Mouse (Mus musculus): ENCODE measurements around the gene Nmi. TPM values are rescaled to one million over a fixed set of nuclear protein-coding genes. Genes with fewer than 3 reads are reported as not detected.

Gene Nmi
- polyA plus RNA-seq, 1 experiment from 2014 or later = 6.7 TPM

- WGBS = 95% methylated on average over 7 of the region's 7 CpGs
- no peak overlapping the region for H3K27ac ChIP-seq (ENCODE audit: low read depth, low read length)
- no peaks in the 10 kb centered on the region for H3K36me3 ChIP-seq (ENCODE audit: control insufficient read depth, insufficient read depth, low read length)
- H3K9me3 ChIP-seq (ENCODE audit: control insufficient read depth, low read length) = no peaks in the 10 kb centered on the region
- DNase-seq (ENCODE audit: low spot score) (no peak), ATAC-seq (replicated peaks; ENCODE audit: low FRiP score) (no peak)
- no peak overlapping the region for H3K4me3 ChIP-seq (ENCODE audit: low read depth, low read length)
- no peaks in the 10 kb centered on the region; the same call in 1 of the 2 replicates for H3K27me3 ChIP-seq (ENCODE audit: control insufficient read depth, insufficient read depth, low read length)
- no peak overlapping the region for H3K9ac ChIP-seq (ENCODE audit: low read length)
- no peaks in the 10 kb centered on the region for H3K4me1 ChIP-seq (replicated peaks; ENCODE audit: control insufficient read depth, insufficient read depth, low read length)
- H3K4me2 ChIP-seq (ENCODE audit: low read depth, low read length, severe bottlenecking) = no peak overlapping the region
Observed at GRCm38 (mm10) chr2:51935921-51936320, 37.4 kb downstream of the Nmi start.

- H3K27ac ChIP-seq (ENCODE audit: low read depth, low read length) = no peak within 1 kb of the TSS
- H3K4me2 ChIP-seq (ENCODE audit: low read depth, low read length, severe bottlenecking) = peak within 1 kb of the TSS; percentile 89
- ATAC-seq (replicated peaks; ENCODE audit: low FRiP score) (peak; percentile 84), DNase-seq (ENCODE audit: low spot score) (peak; percentile 82)
- 1% methylated on average over 48 of the region's 48 CpGs for WGBS
- no peaks in the 10 kb centered on the region; the same call in 1 of the 2 replicates for H3K27me3 ChIP-seq (ENCODE audit: control insufficient read depth, insufficient read depth, low read length)
- no peaks in the 10 kb centered on the region for H3K36me3 ChIP-seq (ENCODE audit: control insufficient read depth, insufficient read depth, low read length)
- H3K4me1 ChIP-seq (replicated peaks; ENCODE audit: control insufficient read depth, insufficient read depth, low read length) = no peaks in the 10 kb centered on the region
- H3K9me3 ChIP-seq (ENCODE audit: control insufficient read depth, low read length) = no peaks in the 10 kb centered on the region
- peak within 1 kb of the TSS; percentile 67 for H3K9ac ChIP-seq (ENCODE audit: low read length)
- peak within 1 kb of the TSS; percentile 44 for H3K4me3 ChIP-seq (ENCODE audit: low read depth, low read length)
Observed at GRCm38 (mm10) chr2:51934574-51935334, 38.5 kb downstream of the Nmi start, which contains the start of gene Rbm43. Gene Rbm43 (minus strand): TSS chr2:51935163.

- Histone ChIP-seq H3K4me3 (ENCODE audit: low read depth, low read length) (no peak overlapping the region), H3K9ac (ENCODE audit: low read length) (no peak overlapping the region; the same call in 1 of the 2 replicates), H3K9me3 (ENCODE audit: control insufficient read depth, low read length) (no peaks in the 10 kb centered on the region), H3K4me1 (replicated peaks; ENCODE audit: control insufficient read depth, insufficient read depth, low read length) (no peaks in the 10 kb centered on the region), H3K27me3 (ENCODE audit: control insufficient read depth, insufficient read depth, low read length) (no peaks in the 10 kb centered on the region; the same call in 1 of the 2 replicates), H3K27ac (ENCODE audit: low read depth, low read length) (no peak overlapping the region), H3K4me2 (ENCODE audit: low read depth, low read length, severe bottlenecking) (no peak overlapping the region), H3K36me3 (ENCODE audit: control insufficient read depth, insufficient read depth, low read length) (no peaks in the 10 kb centered on the region)
- WGBS = 78% methylated on average over 12 of the region's 12 CpGs
- DNase-seq (ENCODE audit: low spot score) (no peak), ATAC-seq (replicated peaks; ENCODE audit: low FRiP score) (no peak)
Observed at GRCm38 (mm10) chr2:51933341-51934134, 39.8 kb downstream of the Nmi start.

GRCm38 (mm10) chr2:51931241-51931640, 42.1 kb downstream of the Nmi start:
- no peaks in the 10 kb centered on the region for H3K4me1 ChIP-seq (replicated peaks; ENCODE audit: control insufficient read depth, insufficient read depth, low read length)
- ATAC-seq (replicated peaks; ENCODE audit: low FRiP score) (no peak), DNase-seq (ENCODE audit: low spot score) (no peak)
- H3K4me2 ChIP-seq (ENCODE audit: low read depth, low read length, severe bottlenecking) = no peak overlapping the region
- no peak overlapping the region for H3K27ac ChIP-seq (ENCODE audit: low read depth, low read length)
- H3K4me3 ChIP-seq (ENCODE audit: low read depth, low read length) = no peak overlapping the region
- no peaks in the 10 kb centered on the region for H3K9me3 ChIP-seq (ENCODE audit: control insufficient read depth, low read length)
- no peak overlapping the region for H3K9ac ChIP-seq (ENCODE audit: low read length)
- WGBS = 94% methylated on average over 7 of the region's 7 CpGs
- no peaks in the 10 kb centered on the region for H3K36me3 ChIP-seq (ENCODE audit: control insufficient read depth, insufficient read depth, low read length)
- H3K27me3 ChIP-seq (ENCODE audit: control insufficient read depth, insufficient read depth, low read length) = no peaks in the 10 kb centered on the region; the same call in 1 of the 2 replicates

- peak; percentile 80 for DNase-seq (ENCODE audit: low spot score)
- WGBS = 16% methylated on average over 5 of the region's 5 CpGs
- no peak overlapping the region for H3K4me3 ChIP-seq (ENCODE audit: low read depth, low read length)
Observed at GRCm38 (mm10) chr2:51914944-51915680, 58.2 kb downstream of the Nmi start.

GRCm38 (mm10) chr2:51914532-51914931, 58.8 kb downstream of the Nmi start:
- no peak overlapping the region for H3K27ac ChIP-seq (ENCODE audit: low read depth, low read length)
- DNase-seq (ENCODE audit: low spot score) (no peak), ATAC-seq (replicated peaks; ENCODE audit: low FRiP score) (no peak)
- H3K4me1 ChIP-seq (replicated peaks; ENCODE audit: control insufficient read depth, insufficient read depth, low read length) = no peaks in the 10 kb centered on the region
- H3K27me3 ChIP-seq (ENCODE audit: control insufficient read depth, insufficient read depth, low read length) = no peaks in the 10 kb centered on the region
- no peaks in the 10 kb centered on the region for H3K9me3 ChIP-seq (ENCODE audit: control insufficient read depth, low read length)
- WGBS = 62% methylated on average over 7 of the region's 7 CpGs
- H3K36me3 ChIP-seq (ENCODE audit: control insufficient read depth, insufficient read depth, low read length) = no peaks in the 10 kb centered on the region
- no peak overlapping the region for H3K9ac ChIP-seq (ENCODE audit: low read length)
- no peak overlapping the region for H3K4me2 ChIP-seq (ENCODE audit: low read depth, low read length, severe bottlenecking)
- H3K4me3 ChIP-seq (ENCODE audit: low read depth, low read length) = no peak overlapping the region

More at GRCm38 (mm10) chr2:51914944-51915680, 58.2 kb downstream of the Nmi start:
- no peaks in the 10 kb centered on the region for H3K27me3 ChIP-seq (ENCODE audit: control insufficient read depth, insufficient read depth, low read length)
- H3K9ac ChIP-seq (ENCODE audit: low read length) = no peak overlapping the region
- H3K9me3 ChIP-seq (ENCODE audit: control insufficient read depth, low read length) = no peaks in the 10 kb centered on the region; the same call in 1 of the 2 replicates
- H3K27ac ChIP-seq (ENCODE audit: low read depth, low read length) = no peak overlapping the region
- H3K36me3 ChIP-seq (ENCODE audit: control insufficient read depth, insufficient read depth, low read length) = no peaks in the 10 kb centered on the region
- H3K4me2 ChIP-seq (ENCODE audit: low read depth, low read length, severe bottlenecking) = no peak overlapping the region
- ATAC-seq (replicated peaks; ENCODE audit: low FRiP score) = peak; percentile 73
- H3K4me1 ChIP-seq (replicated peaks; ENCODE audit: control insufficient read depth, insufficient read depth, low read length) = no peaks in the 10 kb centered on the region

GRCm38 (mm10) chr2:51912740-51913139, 60.6 kb downstream of the Nmi start:
- ATAC-seq (replicated peaks; ENCODE audit: low FRiP score) = no peak
- no peak overlapping the region for H3K27ac ChIP-seq (ENCODE audit: low read depth, low read length)
- H3K36me3 ChIP-seq (ENCODE audit: control insufficient read depth, insufficient read depth, low read length) = no peaks in the 10 kb centered on the region
- H3K9me3 ChIP-seq (ENCODE audit: control insufficient read depth, low read length) = no peaks in the 10 kb centered on the region
- no peaks in the 10 kb centered on the region for H3K27me3 ChIP-seq (ENCODE audit: control insufficient read depth, insufficient read depth, low read length)
- no peaks in the 10 kb centered on the region for H3K4me1 ChIP-seq (replicated peaks; ENCODE audit: control insufficient read depth, insufficient read depth, low read length)
- no peak overlapping the region for H3K9ac ChIP-seq (ENCODE audit: low read length)
- DNase-seq (ENCODE audit: low spot score) = no peak
- WGBS = 70% methylated on average over 6 of the region's 6 CpGs
- no peak overlapping the region for H3K4me3 ChIP-seq (ENCODE audit: low read depth, low read length)
- no peak overlapping the region for H3K4me2 ChIP-seq (ENCODE audit: low read depth, low read length, severe bottlenecking)

GRCm38 (mm10) chr2:51911864-51912263, 61.4 kb downstream of the Nmi start:
- no peaks in the 10 kb centered on the region for H3K4me1 ChIP-seq (replicated peaks; ENCODE audit: control insufficient read depth, insufficient read depth, low read length)
- DNase-seq (ENCODE audit: low spot score) (no peak), ATAC-seq (replicated peaks; ENCODE audit: low FRiP score) (no peak)
- no peak overlapping the region for H3K4me2 ChIP-seq (ENCODE audit: low read depth, low read length, severe bottlenecking)
- WGBS = 93% methylated on average over 2 of the region's 2 CpGs
- no peaks in the 10 kb centered on the region for H3K9me3 ChIP-seq (ENCODE audit: control insufficient read depth, low read length)
- H3K27ac ChIP-seq (ENCODE audit: low read depth, low read length) = no peak overlapping the region
- H3K36me3 ChIP-seq (ENCODE audit: control insufficient read depth, insufficient read depth, low read length) = no peaks in the 10 kb centered on the region
- H3K4me3 ChIP-seq (ENCODE audit: low read depth, low read length) = no peak overlapping the region
- H3K27me3 ChIP-seq (ENCODE audit: control insufficient read depth, insufficient read depth, low read length) = no peaks in the 10 kb centered on the region
- no peak overlapping the region for H3K9ac ChIP-seq (ENCODE audit: low read length)

Data from forebrain, embryonic 11.5 days (tissue).